In genomic region chr9:62722716-62723115, GRCm38 (mm10) we compare ENCODE assay signal across 16 mouse cellular contexts. TPM values are rescaled to one million over a fixed set of nuclear protein-coding genes. Genes with fewer than 3 reads are reported as not detected.
DNase-seq lines count a peak whose midpoint lies in the region.
"Had no signal": no experiment of that assay in that cellular context is flagged by ENCODE, and none has a peak within 500 bp of the region (broad histone marks: within the 10 kb centered on the region; RNA-seq: fewer than 3 reads in every experiment).

No protein-coding gene starts in this region.

- intact Hi-C loops in left cerebral cortex, postnatal 4 days (cut with DNase I), result no loop called here

- peak; percentile 54 to 57 for DNase-seq in frontal cortex, adult 2 months (ENCODE audit: extremely low spot score in 1 of 2, low spot score in 1 of 2)
- no peak for DNase-seq in frontal cortex, postnatal 25 days (ENCODE audit: low spot score in 2 of 2)
- peak; percentile 45 to 47 for DNase-seq in right cerebral cortex, adult 2 months (ENCODE audit: low spot score in 2 of 2)
- no peak for DNase-seq in right cerebral cortex, postnatal 4 days
- peak; percentile 42 for DNase-seq in left cerebral cortex, postnatal 4 days
- DNase-seq in kidney, postnatal 14 days, result no peak
- no peak for DNase-seq in embryo, embryonic 10 days (ENCODE audit: low spot score)
- DNase-seq in cerebellum, postnatal 14 days, result no peak
- DNase-seq: B cell, adult 2 months; cerebellum, postnatal 36 days; heart, postnatal 36 days; kidney, adult 2 months; lung, postnatal 36 days; spleen, adult 18-20 months had no signal

RNA-seq across cellular contexts. Expression of gene Itga11, which starts 45.1 kb away (rescaled TPM):
- polyA plus RNA-seq in frontal cortex, adult 2 months (2012; rRNA removed), result 0.76 and 0.90 TPM in 2 replicates
- total RNA-seq in left cerebral cortex, postnatal 4 days (2021), result 1 to 10 TPM; 1.7 to 1.8 TPM
- total RNA-seq: MEL; neutrophil, adult 5-6 weeks had no signal

Comparison
In these comparisons a context has a peak if more than half of its experiments do, and no peak if none do; other contexts are left out.
1. DNase-seq: peak in frontal cortex, adult 2 months (2 of 2), right cerebral cortex, adult 2 months (2 of 2) and left cerebral cortex, postnatal 4 days (single experiment); none in frontal cortex, postnatal 25 days (0 of 2), right cerebral cortex, postnatal 4 days (single experiment), kidney, postnatal 14 days (single experiment), embryo, embryonic 10 days (single experiment) and cerebellum, postnatal 14 days (0 of 2).